Mouse (Mus musculus) embryonic fibroblast, embryonic 13.5 days (primary cell): ENCODE measurements around the gene Gnptg. TPM values are rescaled to one million over a fixed set of nuclear protein-coding genes. Genes with fewer than 3 reads are reported as not detected.
A peak's percentile ranks its signal among the peaks of the same experiment; 100 is the strongest.

ENCODE experiments used
- H3K27ac ChIP-seq: 2 replicates; pipeline ENCODE4 v1.5.1; 2012; ENCODE audit warnings: low read length, control low read depth, inconsistent platforms; ENCODE audit not compliant: insufficient read depth
- H3K4me1 ChIP-seq: 2 replicates; pipeline ENCODE4 v1.6.1; 2011; ENCODE audit warnings: low read length; ENCODE audit not compliant: control insufficient read depth, insufficient read depth
- H3K4me3 ChIP-seq: 2 replicates; pipeline ENCODE4 v1.5.1; 2011; ENCODE audit warnings: mild to moderate bottlenecking, control low read depth, low read length; ENCODE audit not compliant: insufficient read depth
- CTCF ChIP-seq: IDR thresholded peaks from 2 replicates; pipeline ENCODE4 v1.5.1; 2011; ENCODE audit warnings: mild to moderate bottlenecking, control low read depth, low read length, moderate library complexity, borderline replicate concordance; ENCODE audit not compliant: insufficient read depth
- POLR2A ChIP-seq: IDR thresholded peaks from 2 replicates; pipeline ENCODE4 v1.6.1; 2011; ENCODE audit warnings: low read depth, mild to moderate bottlenecking, control low read depth, low read length, moderate library complexity
- polyA plus RNA-seq: library from polyadenylated mRNA; stranded (reverse); fragments of >200 nt; gene quantifications from 2 replicates; pipeline ENCODE4 v1.2.4, GENCODE M21; 2011; ENCODE audit warnings: low read depth; ENCODE audit not compliant: missing spikeins, insufficient read length

Gnptg gene
- polyA plus RNA-seq, 1 experiment = 16.1 TPM

DNA sequence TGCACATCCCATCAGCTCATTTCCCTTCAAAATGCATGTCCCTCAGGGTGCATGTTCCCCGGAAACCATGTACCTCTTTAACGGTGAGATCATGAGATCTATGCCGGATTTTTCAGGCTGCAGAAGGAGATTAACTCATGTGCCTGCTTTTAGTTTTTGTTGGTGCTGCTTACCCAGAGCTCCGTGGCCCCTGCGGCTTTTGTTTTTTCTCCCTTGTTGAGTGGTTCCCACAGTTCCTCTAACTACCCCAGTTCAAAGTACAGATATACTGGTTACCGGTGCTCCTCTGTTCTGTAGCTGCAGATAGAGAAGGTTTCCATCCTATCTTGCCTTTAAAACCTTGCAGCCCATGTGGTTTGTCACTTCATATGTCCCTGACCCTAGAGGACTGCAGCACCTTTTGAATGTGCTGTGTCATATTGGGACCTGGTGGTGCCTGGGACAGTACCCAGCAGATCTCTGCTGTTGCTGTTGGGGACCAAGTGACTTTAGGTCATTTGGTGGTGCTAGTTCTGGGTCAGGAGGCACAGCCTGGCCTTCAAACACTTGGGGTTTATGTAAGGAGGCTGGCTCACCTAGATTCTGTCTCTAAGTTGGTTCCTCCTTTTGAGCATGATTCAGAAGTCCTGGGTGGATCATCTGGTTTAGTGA is 16.8 kb downstream of the Gnptg start:
- peak overlapping the region; percentile 8; the same call in 1 of the 2 replicates for H3K27ac ChIP-seq
- TF ChIP-seq POLR2A = no peak
- TF ChIP-seq CTCF = no peak
- peak overlapping the region; percentile 9; the same call in 1 of the 2 replicates for H3K4me3 ChIP-seq
- peaks cover 18% of the 10 kb centered on the region for H3K4me1 ChIP-seq

DNA sequence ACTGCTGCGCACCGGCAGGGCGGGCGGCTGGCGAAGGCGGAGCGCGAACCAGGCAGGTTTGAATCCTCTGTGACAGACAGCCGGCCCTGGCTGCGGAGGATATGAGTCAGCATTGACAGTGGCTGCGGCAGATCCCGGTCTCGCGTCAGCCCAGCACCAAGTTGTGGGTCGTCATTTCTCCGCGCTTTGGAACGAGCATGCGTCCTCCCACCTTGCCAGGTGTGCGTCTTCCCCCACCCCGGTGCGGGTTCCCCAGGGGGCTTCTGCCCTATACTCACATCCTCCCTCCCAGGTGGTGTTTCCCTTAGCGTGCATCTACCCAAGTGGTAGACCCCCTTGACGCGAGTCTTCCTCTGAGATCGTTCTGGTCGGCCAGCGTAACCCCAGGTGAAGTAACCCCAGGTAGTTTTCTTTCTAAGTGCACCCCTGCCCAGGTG is 17.4 kb downstream of the Gnptg start:
- Histone ChIP-seq H3K27ac (peak overlapping the region; percentile 8; the same call in 1 of the 2 replicates), H3K4me3 (peak overlapping the region; percentile 9), H3K4me1 (peaks cover 18% of the 10 kb centered on the region)

DNA sequence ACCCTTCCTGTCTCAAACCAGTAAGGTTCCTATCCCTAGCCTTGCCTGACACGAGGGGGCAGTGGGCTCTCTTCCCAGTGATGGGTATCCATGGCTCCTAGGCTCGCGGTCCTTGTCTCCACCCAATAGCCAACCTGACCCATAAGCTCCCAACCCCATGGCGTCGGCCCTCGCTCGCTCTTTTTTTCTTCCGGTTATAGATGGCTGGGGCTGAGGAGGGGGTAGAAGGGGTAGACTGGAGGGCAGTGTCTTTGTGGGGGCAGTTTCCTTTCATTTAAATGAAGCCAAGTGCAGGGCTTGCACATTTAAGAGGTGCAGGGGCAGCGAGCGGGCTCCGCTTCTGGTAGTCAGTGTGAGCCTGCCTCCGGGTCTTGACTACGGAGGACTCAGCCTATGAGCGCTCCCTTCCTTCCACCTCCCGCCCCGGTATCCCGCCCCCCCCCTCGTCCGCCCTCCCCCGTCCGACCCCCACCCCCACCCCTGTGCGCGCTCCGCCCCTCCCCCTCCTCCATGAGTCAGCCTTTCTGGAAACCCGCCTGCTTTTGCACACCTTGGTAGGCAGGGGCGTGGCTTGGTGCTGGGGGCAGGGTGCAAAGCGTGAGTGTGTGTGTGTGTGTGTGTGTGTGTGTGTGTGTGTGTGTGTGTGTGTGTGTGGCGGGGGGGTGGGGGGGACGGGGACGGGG is 18.0 kb downstream of the Gnptg start:
- H3K4me1 ChIP-seq = peaks cover 18% of the 10 kb centered on the region
- TF ChIP-seq CTCF = no peak
- TF ChIP-seq POLR2A = peak; percentile 54
- H3K27ac ChIP-seq = peak overlapping the region; percentile 6; the same call in 1 of the 2 replicates
- H3K4me3 ChIP-seq = peak overlapping the region; percentile 41

DNA sequence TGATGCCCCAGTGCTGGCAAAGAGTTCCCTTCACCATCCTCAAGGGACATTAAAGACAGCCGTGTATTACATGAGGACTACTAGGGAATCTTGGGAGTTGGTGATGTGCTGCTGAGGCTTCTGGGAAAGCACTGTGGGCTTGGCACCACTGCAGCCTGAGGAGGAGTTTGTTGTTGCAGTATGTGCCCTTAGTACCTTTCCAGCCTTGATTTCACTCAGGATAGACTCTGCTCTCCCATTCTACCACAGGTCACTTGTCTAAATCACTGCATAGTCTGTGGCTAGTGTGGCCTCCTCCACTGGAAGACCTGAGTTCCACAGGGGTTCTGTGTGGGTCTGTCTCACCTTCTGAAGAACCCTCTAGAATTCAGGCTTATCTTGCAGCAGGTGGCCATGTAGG is 19.2 kb downstream of the Gnptg start:
- no peak overlapping the region for H3K27ac ChIP-seq
- H3K4me3 ChIP-seq = no peak overlapping the region
- TF ChIP-seq POLR2A = no peak
- TF ChIP-seq CTCF = no peak
- peaks cover 18% of the 10 kb centered on the region for H3K4me1 ChIP-seq

DNA sequence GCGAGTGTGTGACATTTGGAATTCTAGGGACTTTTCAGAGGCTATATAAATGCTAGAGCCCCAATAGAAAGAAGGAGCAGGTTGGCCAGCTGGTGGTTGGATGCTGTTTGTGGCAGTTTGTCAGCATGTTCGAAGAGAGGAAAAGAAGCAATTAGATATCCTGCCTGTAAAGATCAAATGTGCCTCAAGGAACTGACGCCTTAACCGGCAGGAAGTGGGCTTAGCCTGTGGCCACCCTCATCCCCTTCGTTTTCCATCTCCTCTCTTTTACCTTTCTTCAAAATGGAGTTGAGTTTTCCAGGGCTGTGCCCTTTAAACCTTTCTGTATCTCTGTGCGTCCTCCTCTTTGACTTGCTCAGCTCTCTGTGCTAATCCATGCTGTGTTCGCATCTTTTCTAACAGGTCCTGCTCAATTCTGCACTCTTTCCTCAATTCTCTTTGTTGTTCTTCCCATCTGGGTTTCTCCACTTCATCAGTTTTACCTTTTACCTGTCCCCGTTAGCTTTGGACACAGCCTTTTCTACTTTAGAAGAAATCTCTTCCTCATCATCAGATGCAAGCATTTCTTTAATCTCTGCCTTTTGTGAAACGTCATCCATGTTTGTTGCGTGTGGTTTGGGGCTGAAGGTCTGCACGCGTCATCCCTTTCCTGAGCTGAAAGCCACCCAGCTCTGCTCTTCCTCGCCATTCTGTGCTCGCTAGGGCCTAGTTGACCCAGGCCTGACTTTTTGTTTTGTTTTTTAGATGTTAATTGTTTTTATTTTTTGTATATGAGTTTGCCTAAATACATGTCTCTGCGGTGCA is 20.2 kb downstream of the Gnptg start:
- H3K4me1 ChIP-seq = peaks cover 18% of the 10 kb centered on the region
- no peak overlapping the region for H3K4me3 ChIP-seq
- TF ChIP-seq CTCF = no peak
- TF ChIP-seq POLR2A = no peak
- H3K27ac ChIP-seq = no peak overlapping the region

DNA sequence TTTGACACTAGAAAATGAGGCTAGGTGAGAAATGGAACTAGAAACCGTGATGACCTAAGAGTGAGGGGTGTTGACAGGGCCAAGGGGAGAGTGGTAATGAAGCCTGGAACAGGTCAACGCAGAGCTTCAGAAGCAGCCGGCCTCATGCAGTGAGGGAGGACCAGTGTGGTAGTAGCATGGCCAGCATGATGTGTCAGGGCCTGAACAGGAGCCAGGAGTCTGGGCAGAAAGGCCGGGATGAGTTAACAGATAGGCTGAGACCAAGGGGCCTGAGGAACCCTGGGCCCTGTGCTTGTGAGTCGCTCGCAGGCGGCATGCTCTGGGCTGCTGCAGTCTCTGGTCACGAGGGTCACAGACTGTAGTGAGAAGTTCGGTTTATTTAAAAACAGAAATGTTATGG is 21.0 kb downstream of the Gnptg start:
- peaks cover 18% of the 10 kb centered on the region for H3K4me1 ChIP-seq
- H3K4me3 ChIP-seq = no peak overlapping the region
- TF ChIP-seq POLR2A = no peak
- no peak for TF ChIP-seq CTCF
- H3K27ac ChIP-seq = no peak overlapping the region

DNA sequence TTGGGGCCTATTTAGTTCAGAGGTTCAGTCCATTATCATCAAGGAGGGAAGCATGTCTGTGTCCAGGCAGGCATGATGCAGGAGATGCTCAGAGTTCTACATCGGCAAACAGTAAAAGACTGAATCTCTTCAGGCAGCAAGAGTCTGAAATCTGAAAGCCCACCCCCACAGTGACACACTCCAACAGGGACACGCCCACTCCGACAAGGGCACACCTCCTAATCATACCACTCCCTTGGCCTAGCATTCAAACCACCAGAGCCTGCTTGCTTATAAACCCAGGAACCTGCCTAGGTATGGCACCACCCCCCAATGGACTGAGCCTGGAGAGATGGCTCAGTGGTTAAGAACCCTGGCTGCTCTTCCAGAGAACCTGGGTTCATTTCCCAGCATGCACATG is 24.5 kb downstream of the Gnptg start:
- Histone ChIP-seq H3K27ac (no peak overlapping the region), H3K4me3 (no peak overlapping the region), H3K4me1 (no peaks in the 10 kb centered on the region)
- TF ChIP-seq CTCF (no peak), POLR2A (no peak)

DNA sequence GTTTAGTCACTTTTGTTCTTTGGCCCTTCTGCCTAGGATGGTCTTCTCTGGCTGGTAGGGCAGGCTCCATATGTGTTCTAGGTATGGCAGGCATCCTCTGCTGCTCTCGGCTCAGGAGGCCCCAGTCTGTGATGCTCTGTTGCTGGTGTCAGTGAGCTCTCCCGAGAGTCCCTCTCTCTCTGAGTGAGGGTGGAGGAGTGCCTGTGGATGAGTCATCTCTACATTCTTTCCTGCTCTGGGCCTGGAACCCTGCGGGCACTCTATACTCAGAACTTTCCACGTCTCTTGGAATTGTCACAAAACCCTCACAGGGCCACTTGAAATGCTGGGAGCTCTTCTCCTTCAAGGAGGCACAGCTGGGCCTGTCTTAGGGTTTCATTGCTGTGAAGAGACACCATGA is 28.2 kb downstream of the Gnptg start:
- TF ChIP-seq POLR2A = no peak
- TF ChIP-seq CTCF = no peak
- no peak overlapping the region for H3K27ac ChIP-seq
- H3K4me3 ChIP-seq = no peak overlapping the region
- no peaks in the 10 kb centered on the region for H3K4me1 ChIP-seq

DNA sequence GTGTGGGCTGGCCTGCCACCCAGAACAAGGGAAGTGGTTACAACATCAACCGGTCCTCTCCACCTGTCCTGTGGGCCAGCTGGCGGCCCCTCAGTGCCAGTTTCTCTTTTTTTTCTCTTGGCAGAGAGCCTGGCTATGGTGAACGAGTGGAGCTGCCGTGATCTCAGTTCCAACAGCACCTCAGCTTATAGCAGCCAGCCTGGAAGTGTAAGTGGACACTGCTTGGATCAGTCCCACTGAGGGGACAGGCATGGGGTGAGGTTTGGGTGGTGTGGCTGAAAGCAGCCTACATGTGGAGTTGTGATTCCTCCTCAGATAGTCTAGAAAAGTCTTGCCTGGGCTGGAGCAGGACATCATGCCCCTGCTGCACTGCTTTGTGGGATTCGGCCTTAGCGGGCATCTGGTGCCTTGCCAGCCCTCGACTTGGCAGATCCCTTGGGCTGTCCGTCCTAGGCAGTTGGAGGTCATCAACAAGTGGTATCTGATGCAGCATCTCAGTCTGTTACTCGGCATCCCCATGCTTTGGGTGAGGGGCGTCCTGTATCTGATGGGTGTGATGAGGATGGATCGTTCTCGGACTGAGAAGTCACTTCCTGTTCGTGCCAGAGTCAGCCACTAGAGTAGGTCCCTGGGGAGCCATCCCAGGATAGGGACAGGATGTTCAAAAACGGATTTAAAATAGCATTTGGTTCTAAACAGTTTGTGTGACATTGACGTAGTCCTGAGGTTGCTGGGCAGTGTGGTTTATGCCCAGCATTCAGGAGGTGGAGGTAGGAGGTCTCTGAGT is 29.1 kb downstream of the Gnptg start:
- no peak overlapping the region for H3K4me3 ChIP-seq
- TF ChIP-seq CTCF (no peak), POLR2A (no peak)

More for the DNA sequence above, 29.1 kb downstream of the Gnptg start:
- H3K27ac ChIP-seq = no peak overlapping the region
- H3K4me1 ChIP-seq = no peaks in the 10 kb centered on the region
